Mouse (Mus musculus) right cerebral cortex, postnatal 36 days (tissue): Measurements from ENCODE around the gene Card6.
"Not testable (repeated sequence)": the region's sequence is repeated elsewhere in the genome, so short reads cannot be mapped to it uniquely, and the experiment has no call there.

Experiments used
- DNase-seq, 2 experiments: peaks; one replicate each; pipeline ENCODE4 v3.0.0; 2022; ENCODE audit warnings: low spot score in 2 of 2, mixed read lengths in 1 of 2

The Card6 gene

DNA sequence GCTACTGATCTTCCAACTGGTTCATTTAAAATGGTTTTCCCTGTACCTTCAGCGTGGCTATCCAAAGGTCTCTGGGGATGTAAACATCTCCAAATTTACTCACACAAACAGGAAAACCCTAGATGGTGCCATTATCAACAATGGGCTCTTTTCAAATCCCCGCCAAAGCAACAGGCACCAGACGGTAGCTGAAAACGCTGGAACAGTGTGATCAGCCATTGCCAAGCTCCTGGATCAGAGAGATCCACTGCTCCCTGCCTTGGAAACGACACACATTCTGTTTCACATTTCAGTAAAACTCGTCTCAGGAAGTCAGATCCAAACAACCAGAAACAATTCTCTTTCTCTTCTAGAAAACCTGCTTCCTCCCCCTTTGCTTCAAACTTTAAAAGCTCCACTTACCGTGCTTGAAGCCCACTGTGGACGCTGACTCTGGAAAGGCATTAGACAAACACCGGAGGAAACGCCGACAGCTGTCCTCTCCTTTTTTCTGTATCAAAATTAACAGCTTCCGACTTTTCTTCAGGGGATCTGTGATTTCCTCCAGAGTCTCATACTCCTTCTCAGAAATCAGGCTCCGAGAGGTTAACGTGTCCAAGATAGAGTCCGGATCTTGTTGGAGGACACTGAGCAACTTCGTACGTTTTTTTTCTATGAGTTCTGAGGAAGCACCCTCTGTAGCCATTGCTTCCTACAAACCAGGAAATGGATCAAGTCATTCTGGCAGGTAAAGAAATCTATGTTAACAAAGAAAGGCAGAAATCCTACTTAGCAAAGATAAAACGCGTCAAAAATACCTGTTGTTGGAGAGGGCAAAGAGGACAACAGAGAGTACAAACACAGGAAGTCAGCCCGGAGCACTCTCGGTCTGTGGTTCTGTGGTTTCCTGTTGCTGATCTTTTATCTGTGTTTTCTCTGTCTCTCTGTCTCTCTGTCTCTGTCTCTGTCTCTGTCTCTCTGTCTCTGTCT is at the start of gene Card6:
TSS of gene Card6 (minus strand) at position 854 of the 969 bp plus-strand sequence.
- no peak for DNase-seq

DNA sequence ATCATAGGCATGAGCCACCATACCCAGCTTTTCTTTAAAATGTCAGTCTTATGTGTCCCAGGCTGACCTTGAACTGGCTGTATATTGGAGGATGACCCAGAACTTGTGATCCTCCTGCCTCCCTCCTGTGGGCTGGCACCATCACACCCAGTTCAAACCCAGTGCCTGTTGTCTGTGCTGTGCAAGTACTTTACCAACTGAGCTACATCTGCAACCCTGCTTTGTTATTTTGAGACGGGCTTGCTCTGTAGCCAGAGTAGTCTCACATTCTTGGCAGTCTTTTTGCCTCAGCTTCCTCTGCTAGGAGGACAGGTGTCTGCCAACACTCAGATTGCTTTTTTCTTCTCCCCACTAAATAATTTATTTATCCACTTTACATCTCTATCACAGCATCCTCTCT is 49.0 kb upstream of the Card6 start:
- no peak for DNase-seq

DNA sequence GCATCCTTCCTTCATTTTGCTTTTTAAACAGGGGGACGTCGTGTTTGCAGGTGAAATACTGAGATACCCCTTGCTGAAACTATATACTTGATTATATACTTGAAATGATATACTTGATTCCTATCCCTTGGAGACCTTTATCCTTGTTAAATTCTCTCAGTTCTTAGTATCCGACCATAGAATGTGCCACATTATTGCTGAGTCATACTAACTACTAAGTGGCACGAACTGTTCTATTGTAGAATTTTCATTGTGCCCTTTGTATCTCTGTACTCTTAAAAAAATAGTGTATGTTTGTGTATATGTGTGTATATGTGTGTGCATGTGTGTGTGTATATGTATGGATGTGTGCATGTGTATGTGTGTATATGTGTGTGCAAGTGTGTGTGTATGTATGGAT is 48.0 kb upstream of the Card6 start:
- no peak for DNase-seq

DNA sequence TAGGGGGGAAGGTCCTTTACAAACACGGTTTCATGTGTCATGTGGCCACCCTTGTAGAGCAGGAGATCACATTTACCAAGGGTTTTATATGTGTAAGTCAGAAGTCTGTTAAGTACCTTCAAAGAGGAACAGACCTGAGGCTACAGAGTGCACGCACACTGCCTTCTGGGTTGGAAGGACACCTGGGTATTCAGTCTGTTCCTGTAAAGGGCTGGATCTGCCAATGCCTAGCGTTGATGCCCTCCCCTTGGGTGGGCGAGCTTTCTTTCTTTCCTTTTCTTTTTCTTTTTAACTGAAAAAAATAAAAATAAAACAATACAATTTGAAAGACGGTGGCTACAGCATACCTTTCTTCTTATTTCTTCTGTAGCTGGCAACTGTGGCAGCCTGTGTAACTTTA is 46.8 kb upstream of the Card6 start:
- DNase-seq: no peak

DNA sequence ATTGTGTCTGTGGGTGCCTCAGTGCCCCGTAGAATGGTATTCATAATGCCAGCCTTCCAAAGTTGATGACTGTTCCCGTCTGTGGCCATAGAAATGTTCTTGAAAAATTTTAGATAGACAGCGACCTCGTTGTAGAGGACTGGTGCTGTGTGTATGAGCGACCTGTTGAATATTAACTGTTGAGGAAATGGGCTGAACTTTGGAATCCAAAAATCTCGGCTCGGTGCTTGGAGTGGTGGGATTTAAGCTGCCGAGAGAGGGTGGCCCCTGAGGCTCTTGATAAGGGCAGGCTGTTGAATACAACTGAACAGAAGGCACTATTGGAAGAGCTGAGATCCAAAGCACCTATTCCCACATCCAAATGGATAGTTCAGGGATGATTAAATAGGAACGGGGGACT is 46.3 kb upstream of the Card6 start:
- no peak for DNase-seq

DNA sequence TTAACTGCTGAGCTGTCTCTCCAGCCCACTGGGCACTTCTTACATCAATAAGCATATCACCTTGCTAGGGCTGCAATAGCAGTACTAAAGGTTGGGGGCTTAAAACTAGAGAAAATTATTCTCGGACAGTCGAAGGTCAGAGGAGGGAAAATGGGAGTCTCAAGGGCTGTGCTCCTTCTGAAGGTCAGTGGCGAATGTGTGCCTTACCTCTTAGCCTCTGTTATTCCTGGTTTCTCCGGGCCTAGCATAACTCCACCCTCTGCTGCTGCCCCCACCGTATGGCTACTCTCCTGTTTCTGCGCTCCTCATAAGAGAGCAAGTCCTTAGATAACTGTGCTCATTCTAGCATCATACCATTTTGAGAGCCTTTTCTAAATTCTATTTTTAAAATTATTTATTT is 43.8 kb upstream of the Card6 start:
- no peak for DNase-seq

DNA sequence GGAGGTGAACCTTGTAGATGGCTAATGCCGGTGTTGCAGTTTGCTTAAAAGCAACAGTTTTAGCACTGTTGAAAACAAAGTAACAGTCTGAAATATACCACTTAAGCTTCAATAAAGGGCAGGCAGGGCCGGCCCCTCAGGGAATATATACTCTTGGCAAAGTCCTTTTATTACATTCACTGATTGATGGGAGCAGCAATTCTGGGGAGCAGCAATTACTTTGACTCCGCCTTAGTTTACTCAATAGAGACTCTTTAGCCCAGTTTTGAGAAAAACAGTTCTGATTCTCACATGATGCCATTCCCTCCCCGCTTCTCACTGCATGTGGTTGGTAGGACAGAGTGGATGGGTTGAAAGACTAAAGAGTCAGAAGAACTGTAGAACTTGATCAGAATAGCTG is 40.8 kb upstream of the Card6 start:
- DNase-seq: no peak

DNA sequence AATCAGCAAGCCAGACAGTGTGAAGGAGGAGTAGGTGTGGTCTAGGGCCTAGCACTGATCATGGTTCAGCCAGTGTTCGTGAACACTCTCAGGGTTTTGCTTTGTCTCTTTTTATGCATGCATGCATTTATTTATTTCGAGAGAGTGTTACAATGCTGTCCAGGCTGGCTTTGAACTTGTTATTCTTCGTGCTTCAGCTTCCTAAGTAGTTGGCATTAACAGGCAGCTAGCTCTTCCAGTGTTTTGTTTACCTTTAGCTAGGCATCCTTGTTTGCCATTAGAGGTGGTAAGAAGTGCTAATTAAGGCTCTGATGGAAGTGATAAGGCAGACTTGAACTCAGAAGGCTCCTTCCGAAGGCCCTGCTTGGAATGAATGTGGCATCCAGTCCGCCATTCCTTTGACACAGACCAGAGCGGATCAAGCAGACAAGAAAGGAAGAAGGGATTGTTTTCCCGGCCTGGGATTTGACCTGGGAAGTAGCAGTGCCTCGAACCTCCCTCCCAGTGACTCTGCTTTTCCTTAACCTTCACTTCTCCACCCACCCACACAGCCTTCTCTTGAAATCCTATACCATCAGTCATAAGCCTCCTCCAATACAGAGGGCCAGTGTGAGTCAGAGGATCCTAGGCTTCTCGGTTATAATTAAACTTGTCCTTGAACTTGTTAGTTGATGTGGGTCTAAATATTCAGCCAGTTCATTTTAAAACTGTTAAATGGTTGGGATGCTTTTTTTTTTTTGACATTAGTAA is 37.0 kb upstream of the Card6 start:
- no peak for DNase-seq

DNA sequence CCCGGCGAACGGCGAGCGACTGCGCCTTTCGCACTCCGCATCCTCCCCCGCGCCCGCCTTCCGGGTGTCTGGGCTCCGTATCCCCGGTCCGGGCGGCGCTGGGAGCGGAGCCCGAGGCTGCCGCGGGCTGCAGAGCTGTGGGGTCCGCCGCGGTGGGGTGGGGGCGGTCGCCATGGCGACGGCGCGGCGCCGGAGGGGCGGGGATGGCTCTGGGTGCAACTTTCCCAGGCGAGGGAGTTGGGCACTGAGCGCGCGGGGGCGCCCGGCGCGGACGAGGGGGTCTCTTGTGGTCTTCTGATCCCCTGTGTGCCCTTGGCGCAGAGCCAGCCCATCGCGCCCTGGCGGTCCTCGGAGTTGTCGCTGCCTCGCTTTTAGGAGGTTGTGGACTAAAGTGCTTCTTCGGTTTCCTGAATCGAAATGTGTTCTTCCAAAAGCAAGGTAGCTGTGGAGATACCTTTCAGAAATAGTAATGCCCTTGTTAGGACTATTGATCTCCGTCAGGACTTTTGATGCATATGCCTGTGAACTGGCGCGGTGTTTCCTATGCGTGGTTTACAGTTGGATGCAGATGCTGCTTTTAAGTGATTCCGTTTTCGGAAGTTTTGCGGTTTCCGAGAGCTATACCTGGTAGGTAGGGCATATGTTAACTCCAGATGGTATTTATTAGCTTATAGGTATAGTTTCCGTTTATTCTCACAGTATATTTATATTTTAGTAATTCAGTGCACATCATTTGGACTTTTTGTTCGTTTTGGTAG is 35.9 kb upstream of the Card6 start:
- DNase-seq: peak; percentile 45 to 48

DNA sequence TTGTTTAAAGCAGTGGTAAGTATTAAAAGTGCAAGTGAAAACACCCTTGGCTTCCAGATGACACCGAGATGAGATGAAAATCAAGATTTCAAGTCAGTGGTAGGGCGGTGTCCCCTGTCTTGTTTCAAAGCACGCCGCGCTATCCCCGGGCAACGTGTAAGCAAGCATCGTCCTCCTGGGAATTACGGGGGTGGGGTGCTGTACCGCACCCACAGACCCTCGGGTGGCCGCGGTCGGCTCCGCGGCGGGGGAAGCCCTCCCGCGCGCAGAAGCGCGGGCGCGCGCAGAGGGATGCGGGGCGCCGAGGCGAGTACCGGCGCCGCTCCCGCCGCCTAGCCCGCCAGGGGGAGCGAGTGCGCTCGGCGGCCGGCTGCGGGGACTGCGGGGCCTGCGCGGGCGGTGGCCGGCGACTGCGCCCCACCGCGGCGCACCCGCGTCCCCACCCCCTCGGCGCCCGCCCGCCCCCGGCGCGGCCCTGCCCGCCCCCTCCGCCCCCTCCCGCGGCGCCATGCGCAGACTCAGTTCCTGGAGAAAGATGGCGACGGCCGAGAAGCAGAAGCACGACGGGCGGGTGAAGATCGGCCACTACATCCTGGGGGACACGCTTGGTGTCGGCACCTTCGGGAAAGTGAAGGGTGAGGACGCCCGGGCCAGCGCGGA is 35.2 kb upstream of the Card6 start, which contains the start of gene Prkaa1:
TSS of gene Prkaa1 (plus strand) at position 501 of the 660 bp plus-strand sequence.
- peak; percentile 34 to 44 for DNase-seq

DNA sequence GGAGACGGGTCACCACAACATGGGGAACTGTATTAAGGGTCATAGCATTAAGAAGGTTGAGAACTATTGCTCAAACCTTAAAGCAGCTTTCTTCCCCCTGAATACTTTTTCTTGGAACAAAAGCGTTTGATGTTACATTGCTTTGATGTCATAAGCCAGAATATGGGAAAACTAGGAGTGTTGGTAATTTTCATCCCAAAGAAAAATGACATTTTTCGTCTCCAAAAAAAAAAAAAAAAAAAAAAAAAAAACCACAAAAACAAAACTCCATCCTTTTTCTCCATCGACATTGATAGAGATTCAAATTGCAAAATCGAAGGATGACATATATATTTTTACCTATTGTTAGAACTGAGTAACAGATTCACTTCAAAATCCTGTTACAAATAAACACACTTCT is 34.4 kb upstream of the Card6 start:
- no peak for DNase-seq

DNA sequence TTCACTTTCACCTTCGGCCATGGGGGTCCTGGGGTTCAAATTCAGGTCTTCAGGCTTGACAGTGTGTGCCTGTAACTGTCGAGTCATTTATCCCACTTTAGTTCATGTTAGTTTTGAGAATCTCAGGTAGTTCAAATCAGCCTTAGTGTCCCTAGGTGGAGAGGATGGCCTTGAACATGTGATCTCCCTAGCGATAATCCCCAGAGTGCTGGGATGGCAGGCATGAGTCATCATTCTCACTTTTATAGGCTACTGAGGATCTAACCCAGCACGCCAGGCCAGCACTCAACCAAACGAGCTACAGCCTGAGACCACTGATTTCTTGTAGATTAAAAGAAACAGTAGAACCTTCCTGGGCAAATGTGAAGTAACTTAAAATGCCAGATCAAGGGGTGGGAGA is 33.7 kb upstream of the Card6 start:
- DNase-seq: no peak

DNA sequence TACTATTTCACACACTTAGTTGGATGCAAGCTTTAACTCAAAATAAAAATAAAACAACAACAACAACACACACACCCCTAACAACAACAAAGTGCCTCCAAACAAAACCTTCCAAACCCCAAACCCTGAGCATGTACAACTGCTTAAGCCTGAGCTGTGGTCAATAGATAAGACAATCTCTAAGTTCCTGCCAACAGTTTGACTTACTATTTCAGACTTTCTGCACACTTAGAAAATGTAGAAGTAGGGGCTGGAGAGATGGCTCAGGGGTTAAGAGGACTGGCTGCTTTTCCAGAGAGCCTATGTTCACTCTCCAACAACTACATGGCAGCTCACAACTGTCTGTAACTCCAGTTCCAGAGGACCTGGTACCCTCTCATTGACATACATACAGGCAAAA is 32.0 kb upstream of the Card6 start:
- DNase-seq: no peak

DNA sequence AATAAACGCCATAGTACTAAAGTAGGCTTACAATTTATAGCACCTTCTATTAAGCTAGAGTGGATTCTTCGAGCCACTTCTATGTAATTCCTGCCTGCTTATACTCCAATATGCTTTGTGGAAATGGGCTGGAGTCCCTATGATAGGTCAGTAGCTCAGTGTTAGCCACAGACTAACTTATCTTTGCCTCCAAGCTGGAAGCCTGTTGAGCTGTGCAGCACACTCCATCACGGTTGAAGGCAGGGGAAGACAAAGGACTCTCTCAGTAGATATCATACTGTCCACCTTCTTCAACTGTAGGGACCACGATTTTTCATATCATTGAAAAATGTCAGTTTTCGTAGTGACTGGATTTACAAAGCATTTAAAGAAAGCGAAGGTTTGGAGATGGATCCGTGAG is 31.5 kb upstream of the Card6 start:
- DNase-seq: no peak

DNA sequence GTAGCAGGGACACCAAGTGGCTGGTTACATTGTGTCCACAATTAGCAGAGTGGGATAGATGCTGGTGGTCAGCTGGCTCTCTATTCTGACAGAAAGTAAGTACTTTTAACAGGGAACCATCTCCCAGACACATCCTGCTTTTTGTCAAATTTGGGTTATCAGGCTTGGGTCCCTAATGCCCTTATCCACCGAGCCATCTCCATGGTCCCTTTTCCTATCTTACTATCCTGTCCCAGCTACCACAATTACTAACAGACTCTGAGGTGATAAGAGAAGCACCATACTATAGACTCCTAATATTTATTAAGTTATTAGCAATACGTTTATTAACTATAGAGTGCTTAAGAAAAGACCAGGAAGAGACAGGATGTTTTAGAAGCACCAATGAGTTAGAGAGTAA is 31.0 kb upstream of the Card6 start:
- DNase-seq: no peak

DNA sequence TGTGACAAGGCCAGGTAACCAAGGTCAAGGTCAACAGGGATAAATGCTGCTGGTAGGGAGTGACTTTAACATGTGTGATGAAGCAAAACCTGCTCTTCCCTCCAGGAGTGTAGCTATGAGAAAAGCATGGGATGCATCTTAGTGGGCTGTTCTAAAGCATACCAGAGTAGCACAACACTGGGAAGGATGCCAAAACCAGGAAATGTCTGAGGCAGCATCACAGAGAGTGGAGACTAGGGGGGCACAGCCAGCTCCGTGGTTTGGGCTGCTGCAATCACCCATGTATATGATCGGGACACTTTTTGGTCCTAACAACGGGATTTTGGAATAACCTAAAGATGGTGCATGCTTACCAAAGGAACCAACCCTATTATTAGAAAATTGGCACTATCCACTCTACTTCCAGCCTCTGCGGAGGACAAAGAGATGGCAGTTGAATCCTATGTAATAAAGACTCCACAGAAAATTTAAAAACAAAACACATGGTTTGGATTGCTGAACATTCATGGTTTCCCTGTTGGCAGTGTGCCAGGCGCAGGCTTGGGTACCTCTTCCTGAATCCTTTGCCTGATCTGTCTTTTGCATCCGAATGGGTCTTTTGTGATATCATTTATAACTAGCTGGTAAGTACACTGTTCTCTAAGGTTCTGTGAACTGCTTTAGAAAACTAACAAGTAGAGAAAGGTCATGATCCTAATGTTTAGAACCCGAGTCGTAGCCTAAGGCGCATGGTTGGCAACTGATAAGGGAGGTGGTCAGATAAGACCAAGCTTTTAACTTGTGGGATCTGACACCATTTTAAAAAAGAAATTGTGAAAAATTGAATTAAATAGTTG is 29.9 kb upstream of the Card6 start:
- DNase-seq: no peak

DNA sequence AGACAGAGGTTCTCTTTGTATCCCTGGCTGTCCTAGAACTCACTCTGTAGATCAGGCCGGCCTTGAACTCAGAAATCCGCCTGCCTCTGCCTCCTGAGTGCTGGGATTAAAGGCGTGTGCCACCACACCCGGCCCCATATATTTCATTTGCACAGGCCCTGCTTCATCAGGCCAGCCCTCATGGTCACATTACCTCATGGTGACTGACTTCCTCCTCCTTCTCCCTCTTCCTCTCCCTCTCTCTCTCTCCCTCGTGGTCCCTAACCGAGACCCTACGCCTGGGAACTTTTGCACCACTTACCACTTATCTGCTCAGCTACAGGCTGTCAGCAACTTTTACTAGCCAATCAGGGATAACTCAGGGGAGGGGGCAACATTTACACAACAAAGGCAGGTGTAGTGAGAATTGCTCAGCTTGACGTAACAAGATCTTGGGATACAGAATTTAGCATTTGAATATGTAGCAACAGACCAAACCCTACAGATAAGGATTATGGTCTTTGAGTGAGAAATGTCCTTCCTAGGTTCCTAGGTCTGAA is 26.7 kb upstream of the Card6 start:
- DNase-seq: no peak

DNA sequence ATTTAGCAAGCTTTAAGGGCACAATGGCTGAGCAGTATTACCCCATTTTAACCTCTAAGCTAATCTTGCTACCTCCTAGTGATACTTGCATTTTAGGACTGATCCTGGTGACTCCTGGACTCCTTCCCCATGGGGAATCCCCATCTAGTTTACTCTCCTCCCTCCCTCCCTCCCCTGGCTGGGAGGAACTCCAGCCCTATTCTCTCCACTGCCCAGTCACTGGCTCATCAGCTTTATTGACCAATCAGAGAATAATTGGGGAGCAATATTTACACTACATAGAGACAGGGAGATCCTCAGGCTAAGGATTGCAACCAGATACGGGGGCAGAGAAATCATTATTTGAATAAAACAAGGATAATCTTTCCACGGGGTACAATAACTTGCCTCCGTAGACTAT is 25.8 kb upstream of the Card6 start:
- no peak for DNase-seq

DNA sequence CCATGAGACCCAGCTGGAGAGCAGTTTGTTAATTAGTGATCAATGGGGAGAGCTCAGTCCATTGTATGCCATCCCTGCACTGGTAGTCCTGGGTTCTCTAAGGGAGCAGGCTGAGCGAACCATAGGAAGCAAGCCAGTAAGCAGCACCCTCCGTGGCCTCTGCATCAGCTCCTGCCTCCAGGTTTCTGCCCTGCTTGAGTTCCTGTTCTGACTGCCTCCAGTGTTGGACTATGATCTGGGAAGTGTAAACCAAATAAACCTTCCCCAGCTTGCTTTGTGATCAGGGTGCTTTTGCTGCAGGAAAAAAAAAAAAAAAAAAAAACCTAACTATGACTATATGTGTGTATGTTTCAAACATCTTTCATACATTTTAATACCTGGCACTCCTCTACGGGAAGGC is 25.0 kb upstream of the Card6 start:
- no peak for DNase-seq

DNA sequence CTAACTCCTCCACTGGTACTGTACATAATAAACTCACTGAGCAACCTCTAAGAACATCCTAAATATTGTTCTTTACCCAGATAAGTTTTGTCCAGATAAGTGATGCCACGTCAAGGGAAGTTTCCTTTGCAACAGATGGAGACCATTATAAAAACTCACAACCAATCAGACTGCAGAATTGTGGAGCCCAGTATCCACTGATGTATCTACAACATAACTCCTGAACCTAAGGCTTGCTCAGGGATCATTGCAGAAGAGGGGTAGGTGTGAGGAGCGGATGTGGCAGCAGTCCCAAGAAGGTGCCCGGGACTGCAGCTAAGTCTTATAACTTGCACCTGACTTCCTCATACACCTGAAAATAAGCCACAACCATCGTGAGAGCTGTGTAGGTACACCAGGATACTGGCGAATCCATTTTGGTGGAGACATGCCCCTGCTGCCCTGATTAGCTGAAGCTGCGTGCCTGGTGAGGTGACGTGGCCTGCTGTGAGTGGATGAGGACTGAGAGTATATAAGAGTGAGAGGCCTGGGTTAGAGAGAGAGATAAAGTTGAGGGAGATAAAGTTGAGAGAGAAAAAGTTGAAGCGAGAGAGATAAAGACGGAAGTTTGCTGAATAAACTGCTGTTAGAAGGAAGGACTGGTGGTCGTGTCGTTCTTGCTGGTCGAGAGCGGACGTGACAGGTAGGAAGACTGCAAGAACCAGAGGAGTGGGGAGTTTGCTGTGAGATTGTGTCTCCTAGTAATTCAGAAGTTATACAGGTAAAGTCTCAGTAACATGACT is 22.7 kb upstream of the Card6 start:
- DNase-seq: not testable (repeated sequence)
